Mouse (Mus musculus) liver, adult 2 months (tissue): Measurements from ENCODE around the gene St8sia6.

ENCODE experiments used
- CTCF ChIP-seq: fragments of 200-500 bp; IDR thresholded peaks from 2 replicates; pipeline ENCODE4 v1.5.1; 2011; ENCODE audit warnings: low read depth, low read length, control low read depth
- POLR2A ChIP-seq: fragments of 200-500 bp; IDR thresholded peaks from 2 replicates; pipeline ENCODE4 v1.6.1; 2011; ENCODE audit warnings: low read length, control low read depth; ENCODE audit not compliant: insufficient read depth; ENCODE audit errors: extremely low read depth

DNA sequence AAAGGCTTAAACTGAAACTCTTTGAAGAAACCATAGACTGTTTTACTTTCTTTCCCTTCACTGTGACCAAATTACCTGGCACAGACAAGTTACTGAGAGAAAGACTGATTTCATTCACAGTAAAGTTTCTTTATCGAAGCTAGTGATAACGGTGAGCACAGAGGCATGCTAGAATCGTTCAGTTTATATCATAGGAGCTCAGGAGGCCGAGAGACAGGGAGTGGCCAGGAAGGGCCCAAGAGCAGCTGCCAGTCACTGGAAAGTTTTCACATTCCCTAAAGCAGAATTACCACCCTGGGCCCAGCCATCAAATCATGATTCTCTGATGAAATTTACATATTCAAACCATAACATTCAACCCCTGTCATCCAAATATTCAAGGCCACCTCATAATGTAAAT, 109.5 kb downstream of the St8sia6 start:
- TF ChIP-seq CTCF = no peak
- TF ChIP-seq POLR2A = no peak
